Mouse (Mus musculus): ENCODE results near the gene Insm1. TPM values are rescaled to one million over a fixed set of nuclear protein-coding genes. Genes with fewer than 3 reads are reported as not detected.

Gene Insm1
- polyA plus RNA-seq (2014; fragmentation: Illumina TruSeq; extraction: RNeasy Lipid Tissue Mini Kit (QIAGEN cat#74804); ENCODE audit: low read depth, low replicate concordance), result not detected

DNA sequence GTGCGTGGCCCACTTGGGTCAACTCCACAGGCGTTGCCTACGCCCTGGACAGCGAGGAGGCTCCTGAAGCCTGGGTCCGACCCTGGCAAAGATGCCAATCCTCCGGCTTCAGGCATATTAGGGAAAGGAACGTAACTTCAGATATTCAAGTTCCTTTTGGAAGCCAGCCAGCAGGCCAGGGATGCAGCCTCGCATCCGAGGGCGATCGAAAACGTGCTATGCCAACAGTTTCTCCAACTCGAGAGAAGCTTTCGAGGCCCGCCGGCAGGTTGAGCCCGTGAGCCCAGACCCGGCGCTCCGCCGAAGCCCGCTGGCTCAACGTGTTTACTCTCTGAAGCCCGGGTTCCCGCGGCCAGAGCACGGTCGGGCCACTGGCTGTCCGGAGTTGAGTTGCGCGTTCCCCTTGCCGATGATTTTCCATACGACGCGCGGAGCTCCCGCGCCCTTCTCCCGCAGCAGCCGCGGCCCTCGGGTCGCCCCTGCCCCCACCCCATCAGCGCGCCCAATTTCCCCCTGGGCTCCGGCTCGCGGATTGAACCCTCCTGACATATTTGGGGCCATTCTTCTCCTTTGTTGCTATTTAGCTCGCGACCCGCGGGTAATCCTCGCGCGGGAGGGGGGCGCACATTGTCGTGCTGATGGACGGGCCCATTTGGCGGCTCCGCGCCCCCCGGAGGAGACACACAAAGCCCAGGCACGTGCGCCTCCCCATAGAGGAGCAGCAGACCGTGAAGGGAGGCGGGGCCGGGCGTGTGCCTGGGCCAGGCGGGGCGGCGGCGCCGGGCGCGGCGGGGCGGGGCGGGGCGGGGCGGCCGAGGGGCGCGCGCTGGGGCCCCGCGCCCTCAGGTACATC, at the start of gene Insm1:
TSS of gene Insm1 (plus strand) at position 846 of the 853 bp plus-strand sequence.

